Mouse (Mus musculus): ENCODE measurements around the gene A1bg. TPM values are rescaled to one million over a fixed set of nuclear protein-coding genes. Genes with fewer than 3 reads are reported as not detected.

A1bg gene
- polyA plus RNA-seq, 1 experiment = not detected

GRCm38 (mm10) chr15:60892976-60893463, 29.8 kb downstream of the A1bg start:
- H3K4me1 ChIP-seq (ENCODE audit: control insufficient read depth, insufficient read depth, low read length) = no peaks in the 10 kb centered on the region
- no peaks in the 10 kb centered on the region for H3K27me3 ChIP-seq (ENCODE audit: control insufficient read depth, insufficient read depth, low read length)
- DNase-seq = no peak
- H3K4me3 ChIP-seq (replicated peaks; ENCODE audit: insufficient read depth, low read depth, low read length) = no peak overlapping the region
- TF ChIP-seq POLR2A (IDR thresholded peaks at IDR 0.05; ENCODE audit: borderline replicate concordance, insufficient read depth, low read length) = no peak
- no peak for TF ChIP-seq CTCF (IDR thresholded peaks at IDR 0.05; ENCODE audit: borderline replicate concordance, insufficient read depth, low read depth, low read length)
- 80% methylated on average over 3 of the region's 3 CpGs for WGBS
- no peak overlapping the region for H3K27ac ChIP-seq (ENCODE audit: insufficient read depth, low read length)

- no peak for DNase-seq
- WGBS = 84% methylated on average over 2 of the region's 2 CpGs
- Histone ChIP-seq H3K4me1 (ENCODE audit: control insufficient read depth, insufficient read depth, low read length) (no peaks in the 10 kb centered on the region), H3K27me3 (ENCODE audit: control insufficient read depth, insufficient read depth, low read length) (no peaks in the 10 kb centered on the region), H3K27ac (ENCODE audit: insufficient read depth, low read length) (no peak overlapping the region), H3K4me3 (replicated peaks; ENCODE audit: insufficient read depth, low read depth, low read length) (no peak overlapping the region)
- no peak for TF ChIP-seq POLR2A (IDR thresholded peaks at IDR 0.05; ENCODE audit: borderline replicate concordance, insufficient read depth, low read length)
These were observed 34.1 kb downstream of the A1bg start for GRCm38 (mm10) chr15:60888724-60889123.

- Histone ChIP-seq H3K27me3 (ENCODE audit: control insufficient read depth, insufficient read depth, low read length) (no peaks in the 10 kb centered on the region), H3K4me1 (ENCODE audit: control insufficient read depth, insufficient read depth, low read length) (no peaks in the 10 kb centered on the region), H3K4me3 (replicated peaks; ENCODE audit: insufficient read depth, low read depth, low read length) (no peak overlapping the region), H3K27ac (ENCODE audit: insufficient read depth, low read length) (no peak overlapping the region)
- DNase-seq = no peak
- TF ChIP-seq CTCF (IDR thresholded peaks at IDR 0.05; ENCODE audit: borderline replicate concordance, insufficient read depth, low read depth, low read length) (no peak), POLR2A (IDR thresholded peaks at IDR 0.05; ENCODE audit: borderline replicate concordance, insufficient read depth, low read length) (no peak)
- 86% methylated on average over 6 of the region's 6 CpGs for WGBS
These were observed 47.1 kb downstream of the A1bg start for GRCm38 (mm10) chr15:60875721-60876120.

GRCm38 (mm10) chr15:60862417-60862816, 60.4 kb downstream of the A1bg start:
- no peak for TF ChIP-seq POLR2A (IDR thresholded peaks at IDR 0.05; ENCODE audit: borderline replicate concordance, insufficient read depth, low read length)
- TF ChIP-seq CTCF (IDR thresholded peaks at IDR 0.05; ENCODE audit: borderline replicate concordance, insufficient read depth, low read depth, low read length) = no peak
- no peak overlapping the region for H3K4me3 ChIP-seq (replicated peaks; ENCODE audit: insufficient read depth, low read depth, low read length)
- H3K27ac ChIP-seq (ENCODE audit: insufficient read depth, low read length) = no peak overlapping the region
- no peaks in the 10 kb centered on the region for H3K27me3 ChIP-seq (ENCODE audit: control insufficient read depth, insufficient read depth, low read length)
- H3K4me1 ChIP-seq (ENCODE audit: control insufficient read depth, insufficient read depth, low read length) = no peaks in the 10 kb centered on the region
- no peak for DNase-seq
- 78% methylated on average over 3 of the region's 3 CpGs for WGBS

- DNase-seq = no peak
- no peak overlapping the region for H3K27ac ChIP-seq (ENCODE audit: insufficient read depth, low read length)
- no peak overlapping the region for H3K4me3 ChIP-seq (replicated peaks; ENCODE audit: insufficient read depth, low read depth, low read length)
- 34% methylated on average over 1 of the region's 1 CpGs for WGBS
- H3K4me1 ChIP-seq (ENCODE audit: control insufficient read depth, insufficient read depth, low read length) = peaks cover 3% of the 10 kb centered on the region
- H3K27me3 ChIP-seq (ENCODE audit: control insufficient read depth, insufficient read depth, low read length) = no peaks in the 10 kb centered on the region; the same call in 1 of the 2 replicates
- TF ChIP-seq CTCF (IDR thresholded peaks at IDR 0.05; ENCODE audit: borderline replicate concordance, insufficient read depth, low read depth, low read length) (no peak), POLR2A (IDR thresholded peaks at IDR 0.05; ENCODE audit: borderline replicate concordance, insufficient read depth, low read length) (no peak)
These were observed 67.7 kb downstream of the A1bg start for GRCm38 (mm10) chr15:60855112-60855511.

GRCm38 (mm10) chr15:60854151-60854550, 68.7 kb downstream of the A1bg start:
- DNase-seq = no peak
- Histone ChIP-seq H3K4me3 (replicated peaks; ENCODE audit: insufficient read depth, low read depth, low read length) (no peak overlapping the region), H3K27ac (ENCODE audit: insufficient read depth, low read length) (no peak overlapping the region), H3K27me3 (ENCODE audit: control insufficient read depth, insufficient read depth, low read length) (no peaks in the 10 kb centered on the region; the same call in 1 of the 2 replicates), H3K4me1 (ENCODE audit: control insufficient read depth, insufficient read depth, low read length) (peaks cover 3% of the 10 kb centered on the region)
- WGBS = 79% methylated on average over 4 of the region's 4 CpGs
- TF ChIP-seq POLR2A (IDR thresholded peaks at IDR 0.05; ENCODE audit: borderline replicate concordance, insufficient read depth, low read length) (no peak), CTCF (IDR thresholded peaks at IDR 0.05; ENCODE audit: borderline replicate concordance, insufficient read depth, low read depth, low read length) (no peak)

GRCm38 (mm10) chr15:60853231-60853999, 69.4 kb downstream of the A1bg start, which contains the start of gene Fam84b:
Fam84b (minus strand) TSS chr15:60853778.
- 19% methylated on average over 17 of the region's 17 CpGs for WGBS
- TF ChIP-seq POLR2A (IDR thresholded peaks at IDR 0.05; ENCODE audit: borderline replicate concordance, insufficient read depth, low read length) (no peak), CTCF (IDR thresholded peaks at IDR 0.05; ENCODE audit: borderline replicate concordance, insufficient read depth, low read depth, low read length) (no peak)
- Histone ChIP-seq H3K27me3 (ENCODE audit: control insufficient read depth, insufficient read depth, low read length) (no peaks in the 10 kb centered on the region; the same call in 1 of the 2 replicates), H3K4me1 (ENCODE audit: control insufficient read depth, insufficient read depth, low read length) (peaks cover 3% of the 10 kb centered on the region), H3K27ac (ENCODE audit: insufficient read depth, low read length) (no peak within 1 kb of the TSS), H3K4me3 (replicated peaks; ENCODE audit: insufficient read depth, low read depth, low read length) (no peak within 1 kb of the TSS)
- peak; percentile 8 to 24 for DNase-seq

- no peaks in the 10 kb centered on the region; the same call in 1 of the 2 replicates for H3K27me3 ChIP-seq (ENCODE audit: control insufficient read depth, insufficient read depth, low read length)
- 39% methylated on average over 3 of the region's 3 CpGs for WGBS
- TF ChIP-seq POLR2A (IDR thresholded peaks at IDR 0.05; ENCODE audit: borderline replicate concordance, insufficient read depth, low read length) (no peak), CTCF (IDR thresholded peaks at IDR 0.05; ENCODE audit: borderline replicate concordance, insufficient read depth, low read depth, low read length) (no peak)
These were observed 74.2 kb downstream of the A1bg start for GRCm38 (mm10) chr15:60848630-60849029.

More at GRCm38 (mm10) chr15:60848630-60849029, 74.2 kb downstream of the A1bg start:
- Histone ChIP-seq H3K27ac (ENCODE audit: insufficient read depth, low read length) (no peak overlapping the region), H3K4me3 (replicated peaks; ENCODE audit: insufficient read depth, low read depth, low read length) (no peak overlapping the region), H3K4me1 (ENCODE audit: control insufficient read depth, insufficient read depth, low read length) (peaks cover 3% of the 10 kb centered on the region)
- no peak for DNase-seq

Other genes with a start within 250 kb of the A1bg start
- gene Fam84b, start 69.2 kb downstream of the A1bg start, polyA plus RNA-seq (2012; rRNA removed) = 3.1 and 3.3 TPM in 2 replicates